Mouse (Mus musculus) lung, embryonic 16.5 days (tissue): Measurements from ENCODE around the gene Arhgap25. TPM values are rescaled to one million over a fixed set of nuclear protein-coding genes. Genes with fewer than 3 reads are reported as not detected.
A peak's percentile ranks its signal among the peaks of the same experiment; 100 is the strongest.

Experiments
- ATAC-seq: fragments of 200-750 bp; cut with Nextera tagmentation; 2 replicates; pipeline ENCODE4 v1.8.0; 2017; ENCODE audit warnings: low read depth, mild to moderate bottlenecking, moderate library complexity
- H3K27ac ChIP-seq: fragments of 300-500 bp; sonication (generic); 2 replicates; pipeline ENCODE4 v1.5.1; 2014; ENCODE audit warnings: mild to moderate bottlenecking, control low read depth, low read length
- H3K27me3 ChIP-seq: fragments of 300-500 bp; sonication (generic); 2 replicates; pipeline ENCODE4 v1.6.1; 2014; ENCODE audit warnings: low read depth, low read length, mixed read lengths; ENCODE audit not compliant: control insufficient read depth, insufficient read depth
- H3K36me3 ChIP-seq: fragments of 300-500 bp; sonication (generic); 2 replicates; pipeline ENCODE4 v1.6.1; 2014; ENCODE audit warnings: low read length; ENCODE audit not compliant: control insufficient read depth, insufficient read depth
- H3K4me1 ChIP-seq: fragments of 300-500 bp; sonication (generic); replicated peaks from 2 replicates; pipeline ENCODE4 v1.6.1; 2014; ENCODE audit warnings: low read length, mixed read lengths; ENCODE audit not compliant: control insufficient read depth, insufficient read depth
- H3K4me2 ChIP-seq: fragments of 300-500 bp; sonication (generic); 2 replicates; pipeline ENCODE4 v1.6.1; 2014; ENCODE audit warnings: low read depth, low read length, control low read depth
- H3K4me3 ChIP-seq: fragments of 300-500 bp; sonication (generic); 2 replicates; pipeline ENCODE4 v1.5.1; 2014; ENCODE audit warnings: mild to moderate bottlenecking, low read length, control low read depth
- H3K9ac ChIP-seq: fragments of 300-500 bp; sonication (generic); 2 replicates; pipeline ENCODE4 v1.6.1; 2014; ENCODE audit warnings: low read length, control low read depth
- H3K9me3 ChIP-seq: fragments of 300-500 bp; sonication (generic); 2 replicates; pipeline ENCODE4 v1.6.1; 2016; ENCODE audit warnings: low read length; ENCODE audit not compliant: control insufficient read depth
- WGBS: fragments of 180-500 bp; shearing (Covaris S2); extraction: QIAGEN DNeasy Blood & Tissue Kit; methylation state at CpG from one replicate; pipeline ENCODE4 v1.1.7; 2014; 5-methylcytosine and 5-hydroxymethylcytosine counted together
- polyA plus RNA-seq: library from polyadenylated mRNA; unstranded; fragments of >200 nt; fragmentation: Nextera tagmentation; extraction: Ambion mirVana; gene quantifications from 2 replicates; pipeline ENCODE4 v1.2.1, GENCODE M21; 2015

The Arhgap25 gene
- polyA plus RNA-seq, 1 experiment from 2014 or later = 9.4 TPM

DNA sequence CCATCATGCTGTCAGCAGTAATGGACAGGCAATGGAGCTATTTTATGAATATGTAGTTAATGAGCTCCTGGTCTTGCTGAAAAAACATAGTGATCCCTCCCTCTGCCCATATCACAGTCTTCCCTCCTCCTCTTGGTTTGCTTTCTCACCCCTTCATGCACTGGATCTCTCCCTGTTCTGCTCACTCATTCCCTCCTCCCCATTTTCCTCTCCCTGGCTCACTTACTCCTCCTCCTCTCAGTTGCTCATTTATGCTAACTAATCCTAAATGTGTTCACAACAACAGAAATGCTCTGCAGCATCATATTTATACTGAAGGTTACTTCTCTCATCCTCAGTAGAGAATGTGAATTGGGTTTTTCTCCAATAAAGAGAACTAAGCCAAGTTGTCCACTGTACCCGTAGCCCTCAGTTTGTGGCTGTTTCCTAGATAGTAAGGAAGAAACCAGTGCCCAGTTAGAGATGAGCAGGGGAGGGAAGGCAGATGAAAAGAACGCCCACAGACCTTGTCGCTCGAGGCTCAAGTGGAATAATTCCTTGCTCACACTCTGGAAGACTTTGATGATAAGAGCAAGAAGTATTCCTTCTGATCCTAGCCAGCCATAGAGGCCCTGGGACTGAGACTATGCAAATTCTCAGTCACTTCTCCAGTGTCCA is 15.2 kb downstream of the Arhgap25 start:
- no peak overlapping the region for H3K9ac ChIP-seq
- H3K9me3 ChIP-seq = no peaks in the 10 kb centered on the region
- no peak overlapping the region for H3K27ac ChIP-seq
- H3K4me3 ChIP-seq = no peak overlapping the region
- no peaks in the 10 kb centered on the region for H3K36me3 ChIP-seq
- WGBS = 80% methylated on average over 4 of the region's 4 CpGs
- no peaks in the 10 kb centered on the region for H3K4me1 ChIP-seq
- H3K4me2 ChIP-seq = no peak overlapping the region
- no peaks in the 10 kb centered on the region for H3K27me3 ChIP-seq
- no peak for ATAC-seq

DNA sequence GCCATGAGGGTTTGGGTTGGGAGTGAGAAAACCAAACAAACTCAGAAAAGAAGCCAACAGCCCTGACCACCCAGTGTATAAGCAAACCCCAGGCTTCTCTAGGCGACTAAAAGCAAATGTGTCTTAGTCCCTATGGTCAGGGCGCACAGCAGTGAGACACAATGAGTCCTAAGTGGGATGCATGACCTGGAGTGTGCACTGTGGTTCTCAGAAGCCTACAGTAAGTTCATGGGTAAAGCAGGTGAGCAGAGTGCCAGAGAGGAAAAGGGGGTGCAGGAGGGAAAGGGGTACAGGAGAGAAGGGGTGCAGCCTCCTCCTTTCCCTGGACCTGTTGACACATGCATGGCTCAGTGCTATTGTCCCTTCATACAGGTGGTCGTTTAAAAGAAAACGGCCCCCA is 18.7 kb downstream of the Arhgap25 start:
- H3K9ac ChIP-seq = no peak overlapping the region
- no peaks in the 10 kb centered on the region for H3K27me3 ChIP-seq
- no peak for ATAC-seq
- no peaks in the 10 kb centered on the region for H3K4me1 ChIP-seq
- WGBS = 69% methylated on average over 4 of the region's 4 CpGs
- no peak overlapping the region for H3K4me3 ChIP-seq
- no peaks in the 10 kb centered on the region for H3K36me3 ChIP-seq
- H3K9me3 ChIP-seq = no peaks in the 10 kb centered on the region
- H3K4me2 ChIP-seq = no peak overlapping the region
- no peak overlapping the region for H3K27ac ChIP-seq

DNA sequence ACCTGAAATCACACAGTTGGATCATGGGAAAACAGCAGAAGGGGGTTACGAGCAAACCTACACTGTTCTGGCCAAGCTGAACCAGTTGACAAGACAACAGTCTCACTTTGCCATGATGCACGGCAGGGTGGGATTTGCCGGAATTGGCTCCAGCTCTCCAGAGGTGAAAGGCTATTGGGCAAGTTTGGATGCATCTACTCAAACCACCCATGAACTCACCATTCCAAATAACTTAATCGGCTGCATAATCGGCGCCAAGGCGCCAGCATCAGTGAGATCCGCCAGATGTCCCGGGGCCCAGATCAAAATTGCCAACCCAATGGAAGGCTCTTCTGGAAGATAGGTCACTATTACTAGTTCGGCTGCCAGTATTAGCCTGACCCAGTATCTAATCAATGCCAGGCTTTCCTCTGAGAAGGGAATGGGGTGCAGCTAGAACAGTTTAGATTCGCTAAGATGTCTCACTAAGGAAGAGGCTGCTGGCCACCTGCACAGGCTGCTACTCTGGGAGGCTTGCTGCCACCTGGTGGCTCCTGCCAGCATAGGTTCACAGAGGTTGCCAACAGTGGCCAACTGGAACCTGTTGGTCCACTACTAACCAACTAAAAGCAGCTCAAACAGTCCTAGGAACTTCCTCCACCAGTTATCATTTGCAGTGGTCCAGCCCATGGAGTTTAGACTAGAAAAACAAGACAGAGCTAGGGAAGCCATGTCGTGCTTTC is 19.9 kb downstream of the Arhgap25 start:
- ATAC-seq = peak; percentile 68; the same call in 1 of the 2 replicates
- no peak overlapping the region for H3K4me3 ChIP-seq

DNA sequence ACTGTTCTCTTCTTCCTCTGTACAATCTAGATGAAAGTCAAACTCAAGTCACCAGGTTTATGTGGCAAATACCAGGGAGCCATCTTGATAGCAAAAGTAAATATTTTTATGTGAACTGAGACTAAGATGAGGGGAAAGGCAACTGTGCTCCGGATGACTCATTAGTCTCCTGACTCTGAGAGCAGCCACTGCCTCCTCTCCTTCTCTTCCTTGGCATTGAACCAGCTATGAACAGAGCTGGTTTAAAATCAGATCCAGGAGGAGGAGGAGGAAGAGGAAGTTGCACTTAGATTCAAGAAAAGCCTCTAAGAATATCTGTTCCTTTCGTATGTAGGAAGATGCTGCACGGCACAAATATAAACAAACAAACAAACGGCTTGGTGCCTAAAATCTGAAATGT is 22.1 kb downstream of the Arhgap25 start:
- Histone ChIP-seq H3K36me3 (no peaks in the 10 kb centered on the region), H3K4me2 (no peak overlapping the region), H3K9me3 (no peaks in the 10 kb centered on the region), H3K27ac (no peak overlapping the region), H3K4me1 (no peaks in the 10 kb centered on the region), H3K9ac (no peak overlapping the region), H3K4me3 (no peak overlapping the region), H3K27me3 (no peaks in the 10 kb centered on the region)
- 33% methylated on average over 4 of the region's 4 CpGs for WGBS
- ATAC-seq = no peak

More for the DNA sequence above, 19.9 kb downstream of the Arhgap25 start:
- 68% methylated on average over 12 of the region's 12 CpGs for WGBS
- Histone ChIP-seq H3K4me2 (no peak overlapping the region), H3K27ac (no peak overlapping the region), H3K4me1 (no peaks in the 10 kb centered on the region), H3K9ac (no peak overlapping the region), H3K36me3 (no peaks in the 10 kb centered on the region), H3K27me3 (no peaks in the 10 kb centered on the region), H3K9me3 (no peaks in the 10 kb centered on the region)

DNA sequence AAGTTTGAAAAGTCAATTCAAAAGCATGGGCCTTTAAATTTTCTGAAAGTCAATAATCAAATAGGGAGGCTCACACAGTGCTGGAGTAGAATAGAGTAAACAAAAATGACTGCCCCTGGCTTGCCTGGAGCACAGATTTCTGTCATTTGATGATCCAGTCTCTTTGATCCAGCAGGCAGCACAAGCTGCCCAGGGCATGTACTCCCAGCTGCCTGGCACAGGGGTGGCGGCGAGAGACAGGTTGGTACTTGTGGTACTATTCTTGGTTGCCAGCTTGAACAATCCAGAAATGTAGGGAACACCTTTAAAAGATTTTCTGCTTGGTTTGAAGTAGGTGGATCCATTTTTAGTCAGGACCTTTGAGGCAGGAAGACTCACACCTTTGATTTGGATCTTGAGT is 23.3 kb downstream of the Arhgap25 start:
- ATAC-seq = no peak
- no peaks in the 10 kb centered on the region for H3K36me3 ChIP-seq
- no peaks in the 10 kb centered on the region for H3K9me3 ChIP-seq
- no peak overlapping the region for H3K27ac ChIP-seq
- no peak overlapping the region for H3K9ac ChIP-seq
- H3K4me2 ChIP-seq = no peak overlapping the region
- no peaks in the 10 kb centered on the region for H3K4me1 ChIP-seq
- no peak overlapping the region for H3K4me3 ChIP-seq
- 77% methylated on average over 2 of the region's 2 CpGs for WGBS
- no peaks in the 10 kb centered on the region for H3K27me3 ChIP-seq

DNA sequence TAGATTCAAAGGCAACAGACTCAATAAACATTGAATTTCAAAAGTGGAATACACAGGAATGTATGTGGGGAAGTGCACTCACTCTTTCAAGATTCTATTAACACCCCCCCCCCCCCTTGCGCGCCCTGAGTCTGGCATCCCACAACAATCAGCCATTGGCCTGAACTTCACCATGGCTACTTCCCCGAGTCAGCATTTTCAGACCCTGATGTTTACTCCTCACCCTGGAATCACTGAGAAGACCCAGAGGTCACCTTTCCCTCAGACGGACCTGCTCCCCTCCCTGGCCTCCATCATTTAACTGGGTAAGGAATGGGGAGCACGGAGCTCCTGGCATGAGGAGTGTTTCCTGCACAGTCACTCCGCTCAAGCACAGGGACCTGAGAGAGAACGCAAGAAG is 28.2 kb downstream of the Arhgap25 start:
- no peak for ATAC-seq
- Histone ChIP-seq H3K36me3 (no peaks in the 10 kb centered on the region), H3K4me3 (no peak overlapping the region), H3K9ac (no peak overlapping the region), H3K27me3 (no peaks in the 10 kb centered on the region), H3K4me1 (no peaks in the 10 kb centered on the region), H3K9me3 (no peaks in the 10 kb centered on the region), H3K4me2 (no peak overlapping the region), H3K27ac (no peak overlapping the region)
- WGBS = 70% methylated on average over 7 of the region's 7 CpGs

DNA sequence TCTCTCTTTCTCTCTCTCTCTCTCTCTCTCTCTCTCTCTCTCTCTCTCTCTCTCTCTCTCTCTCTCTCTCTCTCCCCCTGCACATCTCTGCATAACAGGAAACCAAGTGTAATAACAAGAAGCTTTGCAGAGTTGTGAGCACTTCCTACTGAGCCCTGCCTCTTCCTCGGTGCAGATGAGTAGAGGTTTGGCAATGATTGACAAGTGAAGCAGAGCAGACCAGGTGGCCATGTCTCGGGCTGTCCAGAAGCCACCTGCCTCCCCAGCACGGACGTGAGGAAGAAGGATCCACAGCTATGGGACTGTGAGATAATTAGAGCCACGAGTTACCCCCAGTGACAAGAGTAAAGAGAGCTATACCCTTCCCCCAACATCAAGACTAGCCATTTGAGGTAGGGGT is 29.1 kb downstream of the Arhgap25 start:
- Histone ChIP-seq H3K4me2 (no peak overlapping the region), H3K27me3 (no peaks in the 10 kb centered on the region), H3K9ac (no peak overlapping the region), H3K4me1 (no peaks in the 10 kb centered on the region), H3K9me3 (no peaks in the 10 kb centered on the region), H3K36me3 (no peaks in the 10 kb centered on the region), H3K27ac (no peak overlapping the region), H3K4me3 (no peak overlapping the region)
- ATAC-seq = no peak
- WGBS = 43% methylated on average over 5 of the region's 5 CpGs

DNA sequence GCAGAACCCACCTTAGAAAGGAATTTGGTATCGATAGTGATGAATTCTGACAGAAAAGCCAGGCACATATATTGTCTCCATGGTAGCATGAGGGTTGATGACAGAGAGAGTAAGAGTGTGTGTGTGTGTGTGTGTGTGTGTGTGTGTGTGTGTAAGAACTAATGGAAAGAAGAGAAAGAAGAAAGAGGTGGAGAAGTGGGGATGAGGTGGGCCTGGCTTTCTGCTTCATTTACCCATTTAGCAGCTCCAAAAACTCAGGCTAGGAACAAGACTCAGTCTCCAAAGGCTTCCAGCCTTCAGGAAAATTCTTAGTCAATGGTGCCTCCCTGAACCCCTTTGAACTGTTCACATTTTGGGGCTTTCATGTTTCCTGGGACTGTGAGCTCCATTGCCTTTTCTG is 29.5 kb downstream of the Arhgap25 start:
- Histone ChIP-seq H3K4me3 (no peak overlapping the region), H3K9me3 (no peaks in the 10 kb centered on the region), H3K9ac (no peak overlapping the region), H3K27ac (no peak overlapping the region), H3K4me1 (no peaks in the 10 kb centered on the region), H3K36me3 (no peaks in the 10 kb centered on the region), H3K27me3 (no peaks in the 10 kb centered on the region), H3K4me2 (no peak overlapping the region)
- ATAC-seq = no peak
- WGBS = 85% methylated on average over 1 of the region's 1 CpGs

DNA sequence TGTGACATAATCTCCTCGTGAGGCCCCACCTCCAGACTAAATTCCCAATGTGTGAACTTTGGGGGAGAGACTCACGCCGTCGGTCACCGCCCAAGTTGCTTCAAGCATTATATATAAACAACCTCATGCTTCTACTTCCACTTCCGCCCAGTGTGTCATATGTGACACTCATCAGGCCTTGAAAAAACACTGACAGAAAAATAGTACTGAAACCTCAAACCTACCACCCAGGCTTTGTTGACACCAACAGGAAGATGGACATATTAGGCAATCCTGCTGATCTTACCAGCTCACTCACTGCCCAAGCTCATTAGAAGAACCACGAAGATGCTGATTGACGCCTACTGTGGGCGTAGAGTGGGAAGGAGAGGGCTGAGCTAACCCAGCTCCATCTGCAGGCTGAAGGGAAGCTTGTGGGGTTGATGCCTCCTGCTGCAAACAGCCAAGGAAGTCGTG is 30.2 kb downstream of the Arhgap25 start:
- Histone ChIP-seq H3K27me3 (no peaks in the 10 kb centered on the region), H3K27ac (0 out of 2 replicates have a peak overlapping the region, but pooled peaks have one; percentile 7)
- ATAC-seq = no peak

More for the DNA sequence above, 30.2 kb downstream of the Arhgap25 start:
- Histone ChIP-seq H3K36me3 (no peaks in the 10 kb centered on the region), H3K4me1 (no peaks in the 10 kb centered on the region), H3K4me2 (no peak overlapping the region), H3K4me3 (no peak overlapping the region), H3K9me3 (no peaks in the 10 kb centered on the region), H3K9ac (no peak overlapping the region)
- WGBS = 49% methylated on average over 10 of the region's 10 CpGs
